Mouse (Mus musculus) heart, postnatal 0 days (tissue): ENCODE data around the gene Cep85l. TPM values are rescaled to one million over a fixed set of nuclear protein-coding genes. Genes with fewer than 3 reads are reported as not detected.

Source experiments
- ATAC-seq: fragments of 200-750 bp; cut with Nextera tagmentation; 2 replicates; pipeline ENCODE4 v1.8.0; 2017; ENCODE audit warnings: low read depth, moderate number of reproducible peaks, moderate library complexity; ENCODE audit not compliant: insufficient read depth
- DNase-seq: peaks from one replicate; pipeline ENCODE4 v3.0.0-alpha.2; 2016; ENCODE audit warnings: low spot score
- H3K27ac ChIP-seq: fragments of 300-500 bp; sonication (generic); 2 replicates; pipeline ENCODE4 v1.5.1; 2014; ENCODE audit warnings: low read depth, mild to moderate bottlenecking
- H3K27me3 ChIP-seq: fragments of 300-500 bp; sonication (generic); 2 replicates; pipeline ENCODE4 v1.6.1; 2014; ENCODE audit warnings: low read length, mixed read lengths; ENCODE audit not compliant: control insufficient read depth, insufficient read depth
- H3K36me3 ChIP-seq: fragments of 300-500 bp; sonication (generic); replicated peaks from 2 replicates; pipeline ENCODE4 v1.6.1; 2014; ENCODE audit warnings: low read length, mixed read lengths; ENCODE audit not compliant: control insufficient read depth, insufficient read depth
- H3K4me1 ChIP-seq: fragments of 300-500 bp; sonication (generic); 2 replicates; pipeline ENCODE4 v1.6.1; 2014; ENCODE audit warnings: antibody characterized with exemption; ENCODE audit not compliant: control insufficient read depth, insufficient read depth
- H3K4me2 ChIP-seq: fragments of 300-500 bp; sonication (generic); 2 replicates; pipeline ENCODE4 v1.6.1; 2014; ENCODE audit warnings: low read depth, mild to moderate bottlenecking, low read length, moderate library complexity
- H3K4me3 ChIP-seq: fragments of 300-500 bp; sonication (generic); 2 replicates; pipeline ENCODE4 v1.5.1; 2014; ENCODE audit warnings: low read depth, low read length
- H3K9ac ChIP-seq: fragments of 300-500 bp; sonication (generic); replicated peaks from 2 replicates; pipeline ENCODE4 v1.6.1; 2014; ENCODE audit warnings: low read depth, low read length, mixed read lengths
- H3K9me3 ChIP-seq: fragments of 300-500 bp; sonication (generic); replicated peaks from 2 replicates; pipeline ENCODE4 v1.6.1; 2016; ENCODE audit warnings: low read length; ENCODE audit not compliant: control insufficient read depth
- CTCF ChIP-seq: IDR thresholded peaks from 2 replicates; pipeline ENCODE4 v1.5.1; 2016; ENCODE audit warnings: antibody characterized with exemption, control low read depth, low read depth
- EP300 ChIP-seq: IDR thresholded peaks from 2 replicates; pipeline ENCODE4 v1.6.1; 2016; ENCODE audit warnings: antibody characterized with exemption, low read depth
- WGBS: fragments of 180-500 bp; shearing (Covaris S2); extraction: QIAGEN DNeasy Blood & Tissue Kit; methylation state at CpG from one replicate; pipeline ENCODE4 v1.1.7; 2014; 5-methylcytosine and 5-hydroxymethylcytosine counted together
- polyA plus RNA-seq: library from polyadenylated mRNA; unstranded; fragments of >200 nt; fragmentation: Nextera tagmentation; extraction: Ambion mirVana; gene quantifications from 2 replicates; pipeline ENCODE4 v1.2.1, GENCODE M21; 2015
- total RNA-seq: library from RNA; depleted of rRNA; stranded (reverse); fragments of >200 nt; gene quantifications from 2 replicates; pipeline ENCODE4 v1.2.3, GENCODE M21; 2014; ENCODE audit warnings: low replicate concordance

Cep85l gene
- total and polyA plus RNA-seq, 2 experiments from 2014 or later: 4.1 to 17.6 TPM

GRCm38 (mm10) chr10:53421613-53422012 is 41.9 kb upstream of the Cep85l start:
- WGBS: 22% methylated on average over 6 of the region's 6 CpGs
- DNase-seq (no peak), ATAC-seq (no peak)

GRCm38 (mm10) chr10:53420069-53420468 is 40.3 kb upstream of the Cep85l start:
- H3K4me2 ChIP-seq: no peak overlapping the region
- H3K9me3 ChIP-seq: no peaks in the 10 kb centered on the region
- H3K27me3 ChIP-seq: no peaks in the 10 kb centered on the region
- H3K9ac ChIP-seq: no peak overlapping the region
- ATAC-seq: no peak
- no peaks in the 10 kb centered on the region for H3K36me3 ChIP-seq
- no peak overlapping the region for H3K27ac ChIP-seq
- peaks cover 27% of the 10 kb centered on the region; the same call in 1 of the 2 replicates for H3K4me1 ChIP-seq
- H3K4me3 ChIP-seq: no peak overlapping the region
- no peak for DNase-seq
- TF ChIP-seq EP300: no peak
- no peak for TF ChIP-seq CTCF

More at GRCm38 (mm10) chr10:53421613-53422012, 41.9 kb upstream of the Cep85l start:
- no peaks in the 10 kb centered on the region for H3K9me3 ChIP-seq
- peak overlapping the region; percentile 59 for H3K27ac ChIP-seq
- H3K9ac ChIP-seq: no peak overlapping the region
- no peaks in the 10 kb centered on the region for H3K27me3 ChIP-seq
- no peak for TF ChIP-seq CTCF
- no peak for TF ChIP-seq EP300
- H3K4me2 ChIP-seq: no peak overlapping the region
- no peak overlapping the region for H3K4me3 ChIP-seq
- H3K4me1 ChIP-seq: peaks cover 26% of the 10 kb centered on the region; the same call in 1 of the 2 replicates
- no peaks in the 10 kb centered on the region for H3K36me3 ChIP-seq

- Histone ChIP-seq H3K27ac (no peak overlapping the region), H3K4me3 (no peak overlapping the region), H3K9ac (no peak overlapping the region), H3K27me3 (no peaks in the 10 kb centered on the region), H3K9me3 (no peaks in the 10 kb centered on the region), H3K4me1 (peaks cover 27% of the 10 kb centered on the region; the same call in 1 of the 2 replicates), H3K36me3 (no peaks in the 10 kb centered on the region), H3K4me2 (no peak overlapping the region)
- DNase-seq (no peak), ATAC-seq (no peak)
- no peak for TF ChIP-seq CTCF
- no peak for TF ChIP-seq EP300
- 66% methylated on average over 4 of the region's 4 CpGs for WGBS
Measured at GRCm38 (mm10) chr10:53419139-53419935, 39.6 kb upstream of the Cep85l start.

GRCm38 (mm10) chr10:53417015-53417414 is 37.3 kb upstream of the Cep85l start:
- 49% methylated on average over 2 of the region's 2 CpGs for WGBS
- Histone ChIP-seq H3K27ac (no peak overlapping the region), H3K4me2 (no peak overlapping the region), H3K4me3 (no peak overlapping the region), H3K9me3 (no peaks in the 10 kb centered on the region), H3K36me3 (no peaks in the 10 kb centered on the region), H3K27me3 (no peaks in the 10 kb centered on the region), H3K4me1 (peaks cover 30% of the 10 kb centered on the region), H3K9ac (no peak overlapping the region)
- no peak for ATAC-seq
- no peak for DNase-seq
- no peak for TF ChIP-seq EP300
- no peak for TF ChIP-seq CTCF

GRCm38 (mm10) chr10:53416152-53416712 is 36.5 kb upstream of the Cep85l start:
- H3K4me3 ChIP-seq: no peak overlapping the region
- no peak for ATAC-seq
- TF ChIP-seq CTCF (no peak), EP300 (no peak)
- no peak overlapping the region for H3K9ac ChIP-seq
- WGBS: 67% methylated on average over 9 of the region's 9 CpGs
- no peaks in the 10 kb centered on the region for H3K36me3 ChIP-seq
- no peak overlapping the region for H3K27ac ChIP-seq
- H3K27me3 ChIP-seq: no peaks in the 10 kb centered on the region
- no peak for DNase-seq
- H3K9me3 ChIP-seq: no peaks in the 10 kb centered on the region
- no peak overlapping the region for H3K4me2 ChIP-seq
- peaks cover 30% of the 10 kb centered on the region for H3K4me1 ChIP-seq
